Mouse (Mus musculus): Measurements from ENCODE around the gene Sh3gl3. TPM values are rescaled to one million over a fixed set of nuclear protein-coding genes. Genes with fewer than 3 reads are reported as not detected.

Gene Sh3gl3
- polyA plus RNA-seq, 1 experiment from 2014 or later, result 58.0 TPM

GRCm38 (mm10) chr7:82203111-82203510 lies 29.5 kb downstream of the Sh3gl3 start:
- 68% methylated on average over 7 of the region's 7 CpGs for WGBS

GRCm38 (mm10) chr7:82204014-82204784 lies 30.6 kb downstream of the Sh3gl3 start:
- Histone ChIP-seq H3K9ac (no peak overlapping the region), H3K4me3 (no peak overlapping the region), H3K27ac (replicated peaks) (no peak overlapping the region; the same call in 1 of the 2 replicates), H3K4me1 (replicated peaks) (peaks cover 12% of the 10 kb centered on the region), H3K4me2 (no peak overlapping the region), H3K9me3 (no peaks in the 10 kb centered on the region), H3K27me3 (no peaks in the 10 kb centered on the region), H3K36me3 (no peaks in the 10 kb centered on the region)
- 57% methylated on average over 12 of the region's 12 CpGs for whole genome bisulfite sequencing
- ATAC-seq (ENCODE audit: low read depth), result no peak

More at GRCm38 (mm10) chr7:82203111-82203510, 29.5 kb downstream of the Sh3gl3 start:
- H3K27me3 ChIP-seq, result no peaks in the 10 kb centered on the region
- no peak overlapping the region for H3K27ac ChIP-seq (replicated peaks)
- no peak overlapping the region for H3K4me2 ChIP-seq
- H3K9ac ChIP-seq, result no peak overlapping the region
- H3K4me3 ChIP-seq, result no peak overlapping the region
- no peak for ATAC-seq (ENCODE audit: low read depth)
- H3K4me1 ChIP-seq (replicated peaks), result peaks cover 12% of the 10 kb centered on the region
- H3K36me3 ChIP-seq, result no peaks in the 10 kb centered on the region
- no peaks in the 10 kb centered on the region for H3K9me3 ChIP-seq

- no peaks in the 10 kb centered on the region for H3K36me3 ChIP-seq
- no peak overlapping the region for H3K9ac ChIP-seq
- no peak overlapping the region for H3K27ac ChIP-seq (replicated peaks)
- H3K4me1 ChIP-seq (replicated peaks), result peaks cover 12% of the 10 kb centered on the region
- WGBS, result 84% methylated on average over 3 of the region's 3 CpGs
- no peak overlapping the region for H3K4me2 ChIP-seq
- no peak overlapping the region for H3K4me3 ChIP-seq
- no peak for ATAC-seq (ENCODE audit: low read depth)
- H3K27me3 ChIP-seq, result no peaks in the 10 kb centered on the region
- no peaks in the 10 kb centered on the region for H3K9me3 ChIP-seq
Measured at GRCm38 (mm10) chr7:82204975-82205374, 31.3 kb downstream of the Sh3gl3 start.

DNA sequence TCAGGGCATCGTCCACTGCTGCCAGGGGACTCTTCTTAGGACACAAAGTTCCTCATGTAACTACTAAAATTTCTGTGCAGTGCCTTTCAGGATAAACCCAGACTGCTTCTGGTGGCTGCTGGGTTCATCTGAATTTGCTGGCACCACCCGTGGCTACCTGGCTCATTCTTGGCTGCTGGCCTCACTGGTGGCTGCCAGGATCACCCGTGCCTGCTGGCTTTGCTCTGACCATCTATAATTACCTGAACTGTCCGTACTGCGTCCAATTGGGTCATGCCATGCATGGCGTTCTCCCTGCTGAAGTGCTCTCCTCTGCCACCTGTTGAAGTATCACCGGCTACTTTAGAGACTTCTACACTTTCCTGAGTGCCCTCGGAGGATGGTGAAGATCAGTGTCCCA lies 33.1 kb downstream of the Sh3gl3 start:
- Histone ChIP-seq H3K27ac (replicated peaks) (no peak overlapping the region), H3K4me2 (no peak overlapping the region), H3K36me3 (no peaks in the 10 kb centered on the region), H3K4me3 (no peak overlapping the region), H3K9me3 (no peaks in the 10 kb centered on the region), H3K9ac (no peak overlapping the region), H3K27me3 (no peaks in the 10 kb centered on the region), H3K4me1 (replicated peaks) (peaks cover 12% of the 10 kb centered on the region)
- no peak for ATAC-seq (ENCODE audit: low read depth)
- WGBS, result 92% methylated on average over 8 of the region's 8 CpGs

- no peak overlapping the region for H3K4me2 ChIP-seq
- H3K9ac ChIP-seq, result no peak overlapping the region
- no peaks in the 10 kb centered on the region for H3K9me3 ChIP-seq
- H3K4me3 ChIP-seq, result no peak overlapping the region
- H3K36me3 ChIP-seq, result no peaks in the 10 kb centered on the region
- H3K27ac ChIP-seq (replicated peaks), result 0 out of 2 replicates have a peak overlapping the region, but pooled peaks have one; percentile 13
- WGBS, result 69% methylated on average over 9 of the region's 9 CpGs
- H3K27me3 ChIP-seq, result no peaks in the 10 kb centered on the region
- H3K4me1 ChIP-seq (replicated peaks), result peaks cover 5% of the 10 kb centered on the region; the same call in 1 of the 2 replicates
- no peak for ATAC-seq (ENCODE audit: low read depth)
Measured at GRCm38 (mm10) chr7:82221380-82221933, 47.8 kb downstream of the Sh3gl3 start.

- no peaks in the 10 kb centered on the region for H3K27me3 ChIP-seq
- H3K27ac ChIP-seq (replicated peaks), result no peak overlapping the region
- no peak for ATAC-seq (ENCODE audit: low read depth)
- H3K4me2 ChIP-seq, result no peak overlapping the region
- peaks cover 5% of the 10 kb centered on the region; the same call in 1 of the 2 replicates for H3K4me1 ChIP-seq (replicated peaks)
- WGBS, result 43% methylated on average over 10 of the region's 10 CpGs
- no peak overlapping the region for H3K9ac ChIP-seq
- H3K9me3 ChIP-seq, result no peaks in the 10 kb centered on the region
- H3K36me3 ChIP-seq, result no peaks in the 10 kb centered on the region
- no peak overlapping the region for H3K4me3 ChIP-seq
Measured at GRCm38 (mm10) chr7:82223906-82224846, 50.5 kb downstream of the Sh3gl3 start.

DNA sequence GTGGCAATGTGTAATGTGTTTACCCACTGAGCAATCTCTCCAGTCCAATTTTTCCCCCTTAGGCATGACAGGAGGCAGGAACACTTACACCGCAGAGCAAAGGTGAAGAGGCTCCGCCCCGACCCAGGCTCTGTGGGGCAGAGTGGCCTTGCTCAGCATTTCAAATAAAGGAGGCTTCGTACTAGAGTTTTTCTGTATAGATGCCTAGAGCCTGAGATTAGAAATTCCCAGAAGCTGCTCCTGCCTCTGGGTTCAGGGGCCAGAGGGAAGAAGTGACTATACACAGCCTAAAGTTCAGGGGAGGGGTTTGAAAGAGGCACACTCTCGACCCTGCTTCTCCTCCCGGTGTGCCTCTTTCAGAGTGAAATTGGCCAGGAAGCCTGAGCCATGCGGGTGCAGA lies 59.6 kb downstream of the Sh3gl3 start:
- H3K9ac ChIP-seq, result no peak overlapping the region
- H3K9me3 ChIP-seq, result no peaks in the 10 kb centered on the region
- no peak overlapping the region for H3K4me2 ChIP-seq
- H3K27me3 ChIP-seq, result no peaks in the 10 kb centered on the region
- no peak overlapping the region for H3K27ac ChIP-seq (replicated peaks)
- 61% methylated on average over 7 of the region's 7 CpGs for WGBS
- no peaks in the 10 kb centered on the region for H3K36me3 ChIP-seq
- no peak for ATAC-seq (ENCODE audit: low read depth)
- H3K4me1 ChIP-seq (replicated peaks), result peaks cover 22% of the 10 kb centered on the region
- no peak overlapping the region for H3K4me3 ChIP-seq

GRCm38 (mm10) chr7:82234010-82234897 lies 60.6 kb downstream of the Sh3gl3 start:
- Histone ChIP-seq H3K9ac (no peak overlapping the region), H3K9me3 (no peaks in the 10 kb centered on the region), H3K27me3 (no peaks in the 10 kb centered on the region), H3K27ac (replicated peaks) (no peak overlapping the region), H3K4me1 (replicated peaks) (peaks cover 22% of the 10 kb centered on the region), H3K4me3 (no peak overlapping the region), H3K4me2 (no peak overlapping the region), H3K36me3 (no peaks in the 10 kb centered on the region)
- 48% methylated on average over 11 of the region's 11 CpGs for WGBS
- no peak for ATAC-seq (ENCODE audit: low read depth)

- Histone ChIP-seq H3K36me3 (no peaks in the 10 kb centered on the region), H3K4me1 (replicated peaks) (peaks cover 22% of the 10 kb centered on the region), H3K4me2 (no peak overlapping the region), H3K9ac (no peak overlapping the region), H3K4me3 (no peak overlapping the region), H3K9me3 (no peaks in the 10 kb centered on the region), H3K27ac (replicated peaks) (no peak overlapping the region), H3K27me3 (no peaks in the 10 kb centered on the region)
- 40% methylated on average over 2 of the region's 4 CpGs for WGBS
- ATAC-seq (ENCODE audit: low read depth), result no peak
Measured at GRCm38 (mm10) chr7:82234898-82235290, 61.3 kb downstream of the Sh3gl3 start.

- Histone ChIP-seq H3K36me3 (no peaks in the 10 kb centered on the region), H3K9me3 (no peaks in the 10 kb centered on the region), H3K4me2 (no peak overlapping the region), H3K27me3 (no peaks in the 10 kb centered on the region), H3K4me3 (no peak overlapping the region), H3K4me1 (replicated peaks) (peaks cover 22% of the 10 kb centered on the region), H3K27ac (replicated peaks) (no peak overlapping the region), H3K9ac (no peak overlapping the region)
- ATAC-seq (ENCODE audit: low read depth), result no peak
- 67% methylated on average over 9 of the region's 9 CpGs for WGBS
Measured at GRCm38 (mm10) chr7:82235486-82235885, 61.8 kb downstream of the Sh3gl3 start.

DNA sequence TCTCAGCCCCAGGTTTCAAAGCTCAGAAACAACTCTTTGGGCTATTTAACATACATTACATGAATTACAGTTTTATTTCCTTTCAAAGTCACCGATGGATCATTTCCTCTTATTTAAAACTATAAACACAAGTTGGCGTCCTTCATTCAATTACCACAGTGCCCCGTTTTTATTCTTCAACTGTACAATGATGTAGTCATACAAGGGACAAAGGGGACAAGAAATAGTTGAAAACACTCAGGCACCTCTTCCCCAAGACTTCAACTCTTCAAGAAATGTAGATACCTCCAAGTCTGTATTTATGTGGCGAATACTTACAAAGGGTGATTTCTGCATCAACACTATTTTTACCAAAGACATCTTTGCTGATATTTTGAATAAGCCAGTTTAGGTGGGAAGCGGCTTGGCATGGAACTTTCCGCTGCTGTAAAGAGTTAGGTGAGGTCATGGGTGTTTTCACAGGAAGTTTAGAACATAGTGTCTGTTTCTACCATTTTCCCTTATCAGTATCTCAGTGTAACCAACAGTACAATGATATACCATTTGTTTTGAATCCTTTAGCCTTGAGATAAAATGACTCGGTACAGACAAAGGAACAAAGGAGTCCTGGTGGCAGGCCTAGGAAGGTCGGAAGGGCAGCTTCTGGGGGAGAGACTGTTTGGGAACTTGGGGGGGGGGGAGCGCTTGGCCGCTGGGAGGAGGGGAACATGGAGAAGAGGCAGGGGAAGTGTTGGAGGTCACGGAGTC lies 62.7 kb downstream of the Sh3gl3 start:
- no peak for ATAC-seq (ENCODE audit: low read depth)
- no peak overlapping the region for H3K27ac ChIP-seq (replicated peaks)
- H3K4me1 ChIP-seq (replicated peaks), result peaks cover 15% of the 10 kb centered on the region
- no peaks in the 10 kb centered on the region for H3K36me3 ChIP-seq
- WGBS, result 66% methylated on average over 10 of the region's 11 CpGs
- H3K9ac ChIP-seq, result no peak overlapping the region
- no peaks in the 10 kb centered on the region for H3K9me3 ChIP-seq
- H3K27me3 ChIP-seq, result no peaks in the 10 kb centered on the region
- no peak overlapping the region for H3K4me3 ChIP-seq
- no peak overlapping the region for H3K4me2 ChIP-seq
